Mouse (Mus musculus) R1 (cell line): ENCODE measurements at regions not wholly inside any gene's neighbourhood (a gene's known extent, or its start where the extent isn't known, plus 50 kb on each side); places are given as distances from the start of the nearest gene placed in this dataset.
A peak's percentile ranks its signal among the peaks of the same experiment; 100 is the strongest.

Experiments used
- DNase-seq: peaks from one replicate; pipeline ENCODE4 v3.0.0-alpha.2; 2018; ENCODE audit warnings: low read depth, low spot score

- DNase-seq = no peak
Observed at GRCm38 (mm10) chr1:61414772-61415171, 223.9 kb upstream of the Pard3b start.

GRCm38 (mm10) chr1:61415426-61416195, 223.0 kb upstream of the Pard3b start:
- no peak for DNase-seq

GRCm38 (mm10) chr1:61418396-61418795, 220.2 kb upstream of the Pard3b start:
- peak; percentile 35 for DNase-seq

- DNase-seq = peak; percentile 76
Observed at GRCm38 (mm10) chr1:61419839-61420238, 218.8 kb upstream of the Pard3b start.

GRCm38 (mm10) chr1:61423253-61423652, 215.4 kb upstream of the Pard3b start:
- no peak for DNase-seq

GRCm38 (mm10) chr1:61428706-61429501, 209.7 kb upstream of the Pard3b start:
- no peak for DNase-seq

- DNase-seq = no peak
Observed at GRCm38 (mm10) chr1:61437603-61438002, 201.0 kb upstream of the Pard3b start.

GRCm38 (mm10) chr1:61461435-61461834, 177.2 kb upstream of the Pard3b start:
- no peak for DNase-seq

- no peak for DNase-seq
Observed at GRCm38 (mm10) chr1:61470617-61471214, 167.9 kb upstream of the Pard3b start.

GRCm38 (mm10) chr1:61471779-61472578, 166.6 kb upstream of the Pard3b start:
- DNase-seq = no peak

GRCm38 (mm10) chr1:61472579-61473242, 165.9 kb upstream of the Pard3b start:
- no peak for DNase-seq

- DNase-seq = no peak
Observed at GRCm38 (mm10) chr1:61485459-61485858, 153.2 kb upstream of the Pard3b start.

GRCm38 (mm10) chr1:61524886-61525285, 113.7 kb upstream of the Pard3b start:
- DNase-seq = peak; percentile 58

GRCm38 (mm10) chr1:61525881-61526280, 112.7 kb upstream of the Pard3b start:
- DNase-seq = peak; percentile 74

- DNase-seq = peak; percentile 18
Observed at GRCm38 (mm10) chr1:61528757-61529156, 109.9 kb upstream of the Pard3b start.

- DNase-seq = peak; percentile 10
Observed at GRCm38 (mm10) chr1:61530166-61530565, 108.5 kb upstream of the Pard3b start.

- DNase-seq = no peak
Observed at GRCm38 (mm10) chr1:61531487-61531886, 107.1 kb upstream of the Pard3b start.

GRCm38 (mm10) chr1:61540081-61540480, 98.5 kb upstream of the Pard3b start:
- DNase-seq = no peak

- DNase-seq = no peak
Observed at GRCm38 (mm10) chr1:61541166-61541565, 97.5 kb upstream of the Pard3b start.

- DNase-seq = no peak
Observed at GRCm38 (mm10) chr1:61552577-61553517, 85.8 kb upstream of the Pard3b start.
